Mouse (Mus musculus): ENCODE results near the gene Gm45808. TPM values are rescaled to one million over a fixed set of nuclear protein-coding genes. Genes with fewer than 3 reads are reported as not detected.

Gm45808 gene
- 10.3 TPM in 1 of 2 replicates, not detected in the other for polyA plus RNA-seq (2012; rRNA removed; ENCODE audit: low replicate concordance)

DNA sequence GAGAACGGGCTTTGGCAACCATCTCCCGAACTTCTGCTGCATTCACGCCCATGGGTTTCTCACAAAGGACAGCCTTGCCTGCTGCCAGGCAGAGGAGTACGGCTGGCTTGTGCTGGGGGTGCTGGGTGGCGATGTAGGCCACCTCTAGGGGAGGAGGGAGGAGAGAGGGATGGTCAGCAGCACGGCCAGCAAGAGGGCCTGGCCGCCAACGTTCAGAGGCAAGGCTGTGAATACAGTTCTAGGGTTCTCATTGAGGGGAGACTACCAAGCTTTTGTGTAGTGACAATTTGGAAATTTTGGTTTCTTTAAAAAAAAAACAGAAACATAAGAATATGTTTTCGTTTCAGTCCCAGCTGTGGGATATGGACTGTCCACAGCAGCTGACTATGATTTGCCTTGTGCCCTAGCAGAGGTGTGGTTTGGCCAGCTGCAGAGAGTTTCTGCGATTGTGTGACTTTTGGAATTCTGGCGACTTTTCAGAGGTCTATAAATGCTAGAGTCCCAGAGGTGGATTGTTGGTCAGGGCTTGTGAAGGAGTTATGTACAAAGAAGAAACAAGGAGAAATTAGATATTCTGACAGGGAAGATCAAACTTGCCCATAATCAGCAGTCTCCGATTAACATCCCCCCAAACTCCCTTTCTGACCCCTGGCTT is at the start of gene Gm45808:
Gene Gm45808 (minus strand): TSS at position 51 of the 655 bp plus-strand sequence.

DNA sequence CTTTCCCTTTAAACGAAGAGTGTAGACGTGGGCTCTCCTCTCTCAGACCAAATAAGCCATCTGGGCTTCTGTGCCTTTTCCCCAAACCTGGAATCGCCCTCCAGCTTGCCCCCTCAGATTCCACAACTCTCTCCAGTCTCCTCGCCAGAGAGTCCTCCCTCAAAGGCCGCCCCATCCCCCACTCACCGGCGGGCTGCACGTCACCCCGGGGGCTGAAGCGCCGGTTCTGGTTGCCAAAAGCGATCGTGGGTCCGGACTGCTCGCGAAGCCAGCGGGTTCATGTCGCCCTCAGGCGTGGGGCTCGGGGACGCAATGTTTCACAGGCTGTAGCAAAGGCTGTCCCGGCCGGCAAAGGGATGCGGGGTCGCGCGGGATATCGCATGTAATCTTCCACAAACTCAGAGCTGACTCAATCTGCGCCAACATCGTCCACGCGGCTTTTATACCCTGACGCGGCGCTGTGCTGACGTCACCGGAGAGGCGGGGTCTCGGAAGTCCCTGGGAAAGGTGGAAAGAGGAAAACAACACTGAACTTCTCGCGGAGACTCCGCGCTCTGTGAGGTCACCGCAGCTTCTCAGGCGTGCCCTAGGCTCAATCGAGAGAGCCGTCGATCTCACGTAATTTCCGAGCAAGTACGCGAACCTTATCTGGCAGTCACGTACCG is 39.3 kb upstream of the Gm45808 start, which contains the start of the genes Ppp1r15a and Plekha4:
Gene Ppp1r15a (minus strand): TSS at position 460 of the 665 bp plus-strand sequence.
Gene Plekha4 (plus strand): TSS at position 522 of the 665 bp plus-strand sequence.

DNA sequence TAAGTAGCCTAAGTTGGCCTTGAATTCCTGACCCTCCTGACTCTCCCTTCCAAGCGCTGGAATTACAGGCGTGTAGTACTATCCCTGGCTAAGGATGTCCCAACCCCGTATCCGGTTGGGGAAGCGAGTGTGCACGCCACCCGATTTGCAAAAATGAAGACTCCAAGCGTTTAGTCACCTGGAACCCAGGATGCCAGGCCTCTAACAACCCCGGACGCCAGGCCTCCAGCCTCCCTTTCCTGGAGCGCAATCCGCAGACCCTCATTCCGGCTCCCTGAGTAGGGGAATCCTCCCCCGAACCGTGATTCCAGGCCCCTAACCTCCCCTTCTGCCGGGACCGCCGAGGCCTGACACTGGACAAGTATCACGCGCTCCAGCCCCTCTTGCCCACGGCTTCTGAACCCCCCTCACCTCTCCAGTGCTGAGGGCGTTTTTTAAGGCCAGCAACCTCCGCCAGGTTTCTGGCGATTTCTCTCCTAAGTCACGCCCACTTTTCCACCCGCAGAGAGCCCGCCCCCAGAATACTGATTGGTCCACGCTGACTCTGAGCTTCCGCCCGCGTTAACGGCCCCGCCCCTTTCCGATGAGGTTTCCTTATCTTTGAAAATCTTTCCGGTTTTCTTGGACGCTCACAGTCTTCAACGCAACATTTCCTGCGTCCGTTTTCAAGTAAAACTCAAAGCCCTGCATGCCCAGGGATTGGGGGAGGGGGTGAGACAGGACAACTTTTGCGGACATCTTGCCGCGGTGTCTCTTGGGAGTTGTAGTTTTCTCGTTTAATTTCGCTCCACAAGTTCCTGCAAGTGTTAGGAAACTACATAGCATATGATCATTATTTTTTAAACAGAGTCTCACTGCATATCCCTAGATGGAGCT is 23.5 kb upstream of the Gm45808 start, which contains the start of gene Nucb1:
Gene Nucb1 (minus strand): TSS at position 495 of the 876 bp plus-strand sequence.

DNA sequence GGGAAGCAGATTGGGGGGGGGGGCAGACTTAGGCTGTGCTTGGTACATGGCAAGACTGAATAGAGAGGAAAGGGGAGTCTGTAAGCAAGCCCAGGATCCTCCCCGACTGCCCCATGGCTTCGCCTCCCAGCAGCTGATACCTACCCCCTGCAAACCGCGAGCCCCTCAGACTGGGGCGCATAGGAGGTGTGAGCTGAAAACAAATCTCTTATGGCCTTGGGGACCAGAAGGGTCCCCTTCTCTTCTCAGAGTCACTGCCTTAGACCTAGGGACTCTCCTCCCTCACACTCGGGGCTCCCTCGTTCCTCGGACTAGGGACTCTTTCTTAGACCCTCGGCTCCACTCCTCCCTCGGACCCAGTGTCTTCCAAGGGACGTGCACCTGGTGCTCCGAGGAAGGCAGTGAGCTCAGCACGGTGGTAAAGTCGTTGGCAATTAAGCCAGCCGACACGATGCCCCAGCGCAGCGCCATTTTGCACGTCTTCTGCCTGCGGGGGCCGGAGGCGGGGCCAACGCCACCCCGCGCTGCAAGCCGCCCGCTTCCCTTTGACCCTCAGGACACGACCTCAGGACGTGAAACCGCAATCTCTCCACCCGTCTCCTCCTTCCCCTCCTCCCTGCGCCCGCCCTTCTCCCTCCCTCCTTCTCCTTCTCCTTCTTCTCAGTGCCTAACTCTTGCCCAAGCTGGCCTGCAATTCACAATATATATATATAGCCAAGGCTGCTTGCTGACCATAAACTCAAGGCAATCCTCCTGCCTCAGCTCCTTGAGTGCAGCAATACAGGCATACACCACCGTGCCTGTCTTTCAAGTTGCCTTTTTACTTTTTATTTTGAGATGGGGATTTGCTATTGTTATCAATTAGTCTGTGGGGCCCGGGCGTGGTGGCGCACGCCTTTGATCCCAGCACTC is 1.9 kb upstream of the Gm45808 start, which contains the start of gene Dhdh:
Gene Dhdh (minus strand): TSS at position 513 of the 912 bp plus-strand sequence.

DNA sequence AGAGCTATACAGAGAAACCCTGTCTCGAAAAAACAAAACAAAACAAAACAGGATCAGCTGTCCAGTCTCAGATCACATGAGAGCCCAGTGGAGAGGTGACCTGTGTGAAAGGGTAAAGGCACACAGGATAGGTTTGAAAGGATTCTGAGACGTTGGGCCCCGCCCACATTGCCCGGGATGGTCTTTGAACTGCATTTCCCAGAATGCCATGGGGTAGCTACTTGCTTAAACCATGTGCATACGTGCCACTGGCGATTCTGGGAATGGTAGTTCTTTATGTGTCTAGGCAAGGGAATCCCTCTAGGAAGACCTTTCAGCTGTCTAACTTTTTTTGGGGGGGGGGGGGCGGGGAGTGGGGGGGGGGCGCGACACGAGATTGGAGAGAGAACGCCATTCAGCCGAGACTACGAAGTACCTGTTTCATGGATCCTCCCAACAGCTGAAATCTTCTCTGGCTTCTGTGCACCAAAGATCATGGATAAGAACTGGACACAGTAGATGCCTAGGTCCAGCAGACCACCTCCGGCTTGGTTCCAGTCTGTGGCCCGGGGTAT is 5.2 kb downstream of the Gm45808 start, which contains the start of gene Tulp2:
Gene Tulp2 (plus strand): TSS at position 504 of the 554 bp plus-strand sequence.

DNA sequence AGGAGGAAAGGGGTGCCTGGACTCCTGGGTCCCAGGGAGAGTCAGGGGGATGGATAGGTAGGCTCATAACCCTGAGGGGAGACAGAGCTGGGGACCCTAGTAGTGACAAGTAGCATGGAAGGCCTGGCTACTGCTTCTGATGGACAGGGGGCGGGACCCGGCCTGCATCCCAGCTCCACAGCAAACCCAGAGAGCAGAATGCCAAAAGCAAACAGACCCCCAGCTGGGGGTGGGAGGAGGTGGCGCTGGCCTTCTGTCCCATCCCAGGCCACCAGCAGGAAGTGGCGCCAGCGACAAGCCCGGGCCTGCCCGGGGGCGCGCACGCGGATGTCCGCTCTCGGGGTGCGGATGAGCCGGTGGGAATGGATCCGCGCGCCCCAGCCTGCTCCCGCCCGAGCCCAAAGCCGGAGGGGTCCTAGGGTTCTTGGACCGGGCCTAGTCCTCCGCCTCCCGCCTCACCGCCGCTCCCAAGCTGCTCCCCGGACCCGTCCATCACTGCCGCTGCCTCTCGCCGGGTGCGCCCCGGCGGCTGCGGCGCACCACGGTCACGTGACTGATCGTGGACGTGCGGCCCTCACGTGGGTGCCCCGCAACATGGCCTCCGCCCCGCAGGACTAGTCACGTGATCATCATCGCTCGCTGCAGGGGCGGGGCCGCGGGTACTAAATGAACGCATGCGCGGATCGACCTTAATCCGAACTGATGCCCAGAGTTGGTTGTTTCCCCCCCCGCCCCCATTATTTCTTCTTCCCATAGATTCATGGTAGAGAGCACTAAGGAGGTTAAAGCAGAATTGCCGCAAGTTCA is 20.1 kb downstream of the Gm45808 start, which contains the start of gene Bax:
Gene Bax (minus strand): TSS at position 616 of the 807 bp plus-strand sequence.

DNA sequence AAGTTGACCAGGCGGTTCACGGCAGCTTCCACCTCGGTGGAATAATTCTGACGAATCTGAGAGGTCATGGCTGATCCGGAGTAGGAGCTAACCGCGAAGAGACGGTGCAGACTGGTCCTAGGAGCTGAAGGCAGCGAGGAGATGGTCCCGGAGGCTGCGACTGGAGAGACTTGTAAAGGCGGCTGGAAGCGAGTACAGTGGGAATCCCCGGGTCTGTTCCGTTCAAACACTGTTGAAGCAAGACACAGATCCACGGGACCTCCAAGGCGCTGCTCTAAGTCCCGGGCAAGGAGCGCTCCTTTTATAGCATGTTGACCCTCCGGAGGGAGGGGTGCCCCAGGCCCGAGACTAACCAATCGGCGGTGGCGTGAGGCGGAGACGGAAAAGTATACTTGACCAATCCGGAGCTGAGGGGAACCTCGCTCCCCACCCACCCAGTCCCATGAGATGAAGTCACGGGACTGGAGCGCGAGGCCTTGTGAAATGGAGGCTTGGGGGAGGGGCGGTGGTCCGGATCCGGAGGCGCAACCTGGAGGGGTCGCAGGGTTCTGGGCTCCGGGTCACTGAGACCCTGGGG is 27.0 kb downstream of the Gm45808 start, which contains the start of gene Ftl1:
Gene Ftl1 (minus strand): TSS at position 321 of the 577 bp plus-strand sequence.

DNA sequence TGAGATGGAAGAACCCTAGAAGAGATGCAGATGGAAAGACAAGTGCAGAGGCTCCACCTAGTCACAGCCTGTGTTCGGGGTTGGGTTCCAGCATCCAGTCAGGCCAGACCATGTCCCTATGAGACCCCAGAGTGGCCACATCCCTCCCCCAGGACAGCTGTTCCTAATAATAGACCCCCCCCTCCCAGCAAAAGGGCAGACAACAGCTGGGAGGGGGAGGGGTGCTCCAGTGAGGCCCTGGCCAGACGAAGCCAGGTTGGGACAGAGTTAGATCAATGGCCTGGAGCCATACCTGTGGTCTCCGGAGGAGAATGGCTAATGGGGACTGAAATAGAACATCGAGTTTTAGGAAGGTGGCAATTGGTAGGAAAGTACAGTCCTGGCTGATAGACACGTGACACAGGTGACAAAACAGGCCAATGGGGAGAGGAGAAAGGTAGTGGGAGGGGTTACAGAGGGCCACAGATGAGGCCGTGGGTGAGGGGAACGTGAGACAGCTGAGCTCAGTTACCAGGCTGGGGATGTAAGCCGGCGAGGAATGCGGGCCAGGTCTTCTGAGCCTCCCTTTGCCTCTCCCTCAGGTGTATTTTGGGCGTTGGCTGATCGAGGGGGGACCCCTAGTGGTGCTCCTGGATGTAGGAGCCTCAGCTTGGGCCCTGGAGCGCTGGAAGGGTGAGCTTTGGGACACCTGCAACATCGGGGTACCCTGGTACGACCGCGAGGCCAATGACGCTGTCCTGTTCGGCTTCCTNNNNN is 48.9 kb downstream of the Gm45808 start, which contains the start of gene Ruvbl2:
Gene Ruvbl2 (minus strand): TSS at position 576 of the 756 bp plus-strand sequence.

DNA sequence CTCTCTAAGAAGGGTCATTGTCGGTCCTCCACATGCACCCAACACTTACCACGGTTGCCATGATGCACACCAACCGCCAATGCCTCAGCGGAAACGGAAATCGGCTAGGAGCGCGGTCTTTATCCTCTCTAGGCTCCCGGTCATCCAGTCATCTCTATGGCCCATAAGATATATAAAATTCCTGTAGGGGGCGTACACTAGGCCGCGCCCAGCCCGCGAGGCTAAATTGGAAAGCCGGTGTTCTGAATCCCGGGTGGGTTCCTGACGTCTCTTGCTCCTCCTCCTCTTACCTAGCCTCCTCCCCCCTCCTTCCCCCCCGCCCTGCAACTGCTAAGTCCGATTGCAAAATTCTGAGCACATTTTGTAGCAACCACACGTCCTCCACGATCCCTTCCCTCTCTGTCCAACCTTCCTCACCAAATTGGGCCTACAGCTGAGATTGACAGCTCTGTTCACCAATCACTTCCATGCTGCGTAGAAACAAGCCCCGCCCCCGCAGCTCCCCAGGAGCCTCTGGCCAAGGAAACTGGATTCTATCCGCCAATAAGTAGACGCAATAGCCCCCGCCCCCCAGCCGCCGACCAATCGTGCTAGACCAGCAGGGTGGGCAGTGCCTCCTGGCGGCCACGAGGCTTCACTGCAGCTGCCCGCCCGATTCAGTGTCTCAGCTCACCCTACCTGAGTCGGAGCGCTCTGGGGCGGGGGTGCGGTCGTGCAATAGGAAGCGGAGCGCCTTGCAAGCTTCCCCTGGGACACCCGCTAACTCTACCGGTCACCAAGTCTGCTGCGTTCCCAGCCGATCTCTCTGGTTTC is 52.2 kb downstream of the Gm45808 start, which contains the start of gene Gys1:
Gene Gys1 (plus strand): TSS at position 642 of the 813 bp plus-strand sequence.

DNA sequence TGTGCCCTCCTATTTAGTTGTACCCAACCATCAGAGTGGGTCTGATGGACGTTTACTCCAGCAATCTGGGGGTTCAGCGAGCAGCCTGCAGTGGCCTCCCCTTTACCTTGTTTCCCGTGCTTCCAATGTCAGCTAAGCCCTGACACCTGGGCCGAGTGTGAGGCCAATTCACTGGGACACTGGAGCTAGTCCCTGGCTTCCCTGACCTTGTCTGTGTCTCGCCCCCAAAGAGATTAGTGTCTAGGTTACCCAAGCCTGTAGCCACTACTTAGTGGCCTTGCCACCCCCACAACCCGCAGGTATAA is 66.0 kb downstream of the Gm45808 start, which contains the start of gene Lhb:
Gene Lhb (plus strand): TSS at position 206 of the 305 bp plus-strand sequence.

Other genes with a start within 250 kb of the Gm45808 start
- 279 and 619 TPM in 2 replicates for gene Cd37, start 247.7 kb downstream of the Gm45808 start, polyA plus RNA-seq (2012; rRNA removed; ENCODE audit: low replicate concordance)
- gene Slc6a16, start 245.7 kb downstream of the Gm45808 start, polyA plus RNA-seq (2012; rRNA removed; ENCODE audit: low replicate concordance), result 0.19 TPM in 1 of 2 replicates, not detected in the other
- gene Slc6a21, start 209.3 kb downstream of the Gm45808 start, polyA plus RNA-seq (2012; rRNA removed; ENCODE audit: low replicate concordance), result 0.32 and 0.49 TPM in 2 replicates
- gene Trpm4, start 153.0 kb downstream of the Gm45808 start, polyA plus RNA-seq (2012; rRNA removed; ENCODE audit: low replicate concordance), result 30.5 and 38.2 TPM in 2 replicates
- gene Hrc, start 151.5 kb downstream of the Gm45808 start, polyA plus RNA-seq (2012; rRNA removed; ENCODE audit: low replicate concordance), result 0.06 and 44.9 TPM in 2 replicates
- gene Ppfia3, start 119.8 kb downstream of the Gm45808 start, polyA plus RNA-seq (2012; rRNA removed; ENCODE audit: low replicate concordance), result 1.2 and 1.6 TPM in 2 replicates
- 1.8 and 3.3 TPM in 2 replicates for gene Lin7b, start 116.2 kb downstream of the Gm45808 start, polyA plus RNA-seq (2012; rRNA removed; ENCODE audit: low replicate concordance)
- gene Snrnp70, start 91.1 kb downstream of the Gm45808 start, polyA plus RNA-seq (2012; rRNA removed; ENCODE audit: low replicate concordance), result 247 and 258 TPM in 2 replicates
- 0.63 and 29.9 TPM in 2 replicates for gene Kcna7, start 81.2 kb downstream of the Gm45808 start, polyA plus RNA-seq (2012; rRNA removed; ENCODE audit: low replicate concordance)
- 2.5 and 3.1 TPM in 2 replicates for gene Ntf5, start 73.1 kb downstream of the Gm45808 start, polyA plus RNA-seq (2012; rRNA removed; ENCODE audit: low replicate concordance)
- 1.4 and 1.5 TPM in 2 replicates for gene Lhb, start 66.0 kb downstream of the Gm45808 start, polyA plus RNA-seq (2012; rRNA removed; ENCODE audit: low replicate concordance)
- gene Gys1, start 52.0 kb downstream of the Gm45808 start, polyA plus RNA-seq (2012; rRNA removed; ENCODE audit: low replicate concordance), result 137 and 248 TPM in 2 replicates
- gene Ruvbl2, start 48.7 kb downstream of the Gm45808 start, polyA plus RNA-seq (2012; rRNA removed; ENCODE audit: low replicate concordance), result 51.4 and 66.8 TPM in 2 replicates
- 3,321 and 4,005 TPM in 2 replicates for gene Ftl1, start 26.9 kb downstream of the Gm45808 start, polyA plus RNA-seq (2012; rRNA removed; ENCODE audit: low replicate concordance)
- 92.1 and 140 TPM in 2 replicates for gene Bax, start 19.9 kb downstream of the Gm45808 start, polyA plus RNA-seq (2012; rRNA removed; ENCODE audit: low replicate concordance)
- gene Tulp2, start 4.9 kb downstream of the Gm45808 start, polyA plus RNA-seq (2012; rRNA removed; ENCODE audit: low replicate concordance), result 0.16 TPM in 1 of 2 replicates, not detected in the other
- 15.8 and 23.4 TPM in 2 replicates for gene Dhdh, start 2.0 kb upstream of the Gm45808 start, polyA plus RNA-seq (2012; rRNA removed; ENCODE audit: low replicate concordance)
- 431 and 432 TPM in 2 replicates for gene Nucb1, start 23.6 kb upstream of the Gm45808 start, polyA plus RNA-seq (2012; rRNA removed; ENCODE audit: low replicate concordance)
- 34.6 and 48.5 TPM in 2 replicates for gene Ppp1r15a, start 39.5 kb upstream of the Gm45808 start, polyA plus RNA-seq (2012; rRNA removed; ENCODE audit: low replicate concordance)
- gene Plekha4, start 39.5 kb upstream of the Gm45808 start, polyA plus RNA-seq (2012; rRNA removed; ENCODE audit: low replicate concordance), result 29.9 and 34.7 TPM in 2 replicates
- 4.9 and 5.8 TPM in 2 replicates for gene Hsd17b14, start 68.1 kb upstream of the Gm45808 start, polyA plus RNA-seq (2012; rRNA removed; ENCODE audit: low replicate concordance)
- 142 and 145 TPM in 2 replicates for gene Bcat2, start 83.3 kb upstream of the Gm45808 start, polyA plus RNA-seq (2012; rRNA removed; ENCODE audit: low replicate concordance)
- 0.67 and 0.88 TPM in 2 replicates for gene Fgf21, start 128.7 kb upstream of the Gm45808 start, polyA plus RNA-seq (2012; rRNA removed; ENCODE audit: low replicate concordance)
- gene Fut1, start 130.5 kb upstream of the Gm45808 start, polyA plus RNA-seq (2012; rRNA removed; ENCODE audit: low replicate concordance), result 0.12 and 0.72 TPM in 2 replicates
- gene Izumo1, start 135.0 kb upstream of the Gm45808 start, polyA plus RNA-seq (2012; rRNA removed; ENCODE audit: low replicate concordance), result 0.49 and 0.54 TPM in 2 replicates
- gene Rasip1, start 140.7 kb upstream of the Gm45808 start, polyA plus RNA-seq (2012; rRNA removed; ENCODE audit: low replicate concordance), result 32.4 and 54.6 TPM in 2 replicates
- 5.6 and 22.3 TPM in 2 replicates for gene Mamstr, start 153.2 kb upstream of the Gm45808 start, polyA plus RNA-seq (2012; rRNA removed; ENCODE audit: low replicate concordance)
- gene Fut2, start 179.6 kb upstream of the Gm45808 start, polyA plus RNA-seq (2012; rRNA removed; ENCODE audit: low replicate concordance), result 0.16 and 1.4 TPM in 2 replicates
- 0.72 and 2.4 TPM in 2 replicates for gene Ntn5, start 197.2 kb upstream of the Gm45808 start, polyA plus RNA-seq (2012; rRNA removed; ENCODE audit: low replicate concordance)
- gene Sec1, start 207.6 kb upstream of the Gm45808 start, polyA plus RNA-seq (2012; rRNA removed; ENCODE audit: low replicate concordance), result 0.72 and 0.76 TPM in 2 replicates
- gene Car11, start 213.0 kb upstream of the Gm45808 start, polyA plus RNA-seq (2012; rRNA removed; ENCODE audit: low replicate concordance), result 14.2 and 17.5 TPM in 2 replicates
- 57.0 and 110 TPM in 2 replicates for gene Dbp, start 218.3 kb upstream of the Gm45808 start, polyA plus RNA-seq (2012; rRNA removed; ENCODE audit: low replicate concordance)
- gene Rpl18, start 228.6 kb upstream of the Gm45808 start, polyA plus RNA-seq (2012; rRNA removed; ENCODE audit: low replicate concordance), result 1,150 and 1,812 TPM in 2 replicates
- 50.2 and 90.3 TPM in 2 replicates for gene Sphk2, start 231.2 kb upstream of the Gm45808 start, polyA plus RNA-seq (2012; rRNA removed; ENCODE audit: low replicate concordance)
- 1.9 and 3.4 TPM in 2 replicates for gene Fam83e, start 234.4 kb upstream of the Gm45808 start, polyA plus RNA-seq (2012; rRNA removed; ENCODE audit: low replicate concordance)
- 0.29 and 0.37 TPM in 2 replicates for gene Spaca4, start 239.0 kb upstream of the Gm45808 start, polyA plus RNA-seq (2012; rRNA removed; ENCODE audit: low replicate concordance)